Mouse (Mus musculus) brain, embryonic 14.5 days (tissue): Measurements from ENCODE around the gene Rbm20. TPM values are rescaled to one million over a fixed set of nuclear protein-coding genes. Genes with fewer than 3 reads are reported as not detected.

Source experiments
- DNase-seq: peaks from one replicate; pipeline ENCODE4 v3.0.0-alpha.2; 2011; ENCODE audit warnings: low read depth
- CTCF ChIP-seq: fragments of 200-500 bp; IDR thresholded peaks from 2 replicates; pipeline ENCODE4 v1.5.1; 2012; ENCODE audit warnings: inconsistent platforms, mild to moderate bottlenecking, moderate library complexity, borderline replicate concordance; ENCODE audit not compliant: insufficient read depth, insufficient read length; ENCODE audit errors: extremely low read depth
- POLR2A ChIP-seq: fragments of 200-500 bp; IDR thresholded peaks from 2 replicates; pipeline ENCODE4 v1.6.1; 2012; ENCODE audit warnings: mild to moderate bottlenecking, inconsistent platforms, borderline replicate concordance; ENCODE audit not compliant: poor library complexity, insufficient read depth, insufficient read length, severe bottlenecking; ENCODE audit errors: extremely low read depth
- polyA plus RNA-seq: library from polyadenylated mRNA; depleted of rRNA; stranded (reverse); fragments of >200 nt; gene quantifications from 2 replicates; pipeline ENCODE4 v1.2.3, GENCODE M21; 2012

Rbm20 gene
- polyA plus RNA-seq, 1 experiment: 1.5 TPM

GRCm38 (mm10) chr19:53888331-53888730 is 211.2 kb downstream of the Rbm20 start:
- DNase-seq: no peak
- TF ChIP-seq CTCF (no peak), POLR2A (no peak)

- DNase-seq: no peak
- TF ChIP-seq POLR2A (no peak), CTCF (no peak)
Measured at GRCm38 (mm10) chr19:53889555-53889954, 212.4 kb downstream of the Rbm20 start.

- DNase-seq: no peak
- TF ChIP-seq CTCF (no peak), POLR2A (no peak)
Measured at GRCm38 (mm10) chr19:53890274-53890673, 213.2 kb downstream of the Rbm20 start.

- TF ChIP-seq POLR2A (no peak), CTCF (no peak)
- DNase-seq: no peak
Measured at GRCm38 (mm10) chr19:53890781-53891251, 213.7 kb downstream of the Rbm20 start.

GRCm38 (mm10) chr19:53891569-53891968 is 214.5 kb downstream of the Rbm20 start:
- TF ChIP-seq CTCF: no peak
- TF ChIP-seq POLR2A: no peak
- no peak for DNase-seq

- TF ChIP-seq POLR2A: no peak
- no peak for TF ChIP-seq CTCF
- peak; percentile 40 for DNase-seq
Measured at GRCm38 (mm10) chr19:53892061-53892460, 215.0 kb downstream of the Rbm20 start, which contains the start of gene Pdcd4. Gene Pdcd4, plus strand, starts transcription at chr19:53892231.

GRCm38 (mm10) chr19:53892838-53893359 is 215.8 kb downstream of the Rbm20 start:
- no peak for DNase-seq
- TF ChIP-seq POLR2A: no peak
- TF ChIP-seq CTCF: no peak

- TF ChIP-seq CTCF: no peak
- TF ChIP-seq POLR2A: no peak
- DNase-seq: no peak
Measured at GRCm38 (mm10) chr19:53893711-53894171, 216.6 kb downstream of the Rbm20 start.

GRCm38 (mm10) chr19:53894538-53895121 is 217.5 kb downstream of the Rbm20 start:
- TF ChIP-seq POLR2A (no peak), CTCF (no peak)
- no peak for DNase-seq

GRCm38 (mm10) chr19:53898046-53898445 is 220.9 kb downstream of the Rbm20 start:
- no peak for DNase-seq
- TF ChIP-seq CTCF: no peak
- no peak for TF ChIP-seq POLR2A

- no peak for DNase-seq
- TF ChIP-seq POLR2A (no peak), CTCF (no peak)
Measured at GRCm38 (mm10) chr19:53898498-53898897, 221.4 kb downstream of the Rbm20 start.

- no peak for DNase-seq
- no peak for TF ChIP-seq POLR2A
- TF ChIP-seq CTCF: no peak
Measured at GRCm38 (mm10) chr19:53898970-53899900, 222.1 kb downstream of the Rbm20 start.
